Mouse (Mus musculus): ENCODE measurements around the gene Tspan17.

The Tspan17 gene

GRCm38 (mm10) chr13:54805134-54805838, 16.1 kb downstream of the Tspan17 start:
- peak; percentile 43 for DNase-seq (ENCODE audit: low read depth, low spot score)

GRCm38 (mm10) chr13:54806434-54806976, 17.3 kb downstream of the Tspan17 start:
- DNase-seq (ENCODE audit: low read depth, low spot score), result no peak

GRCm38 (mm10) chr13:54808067-54808466, 18.9 kb downstream of the Tspan17 start:
- no peak for DNase-seq (ENCODE audit: low read depth, low spot score)

- no peak for DNase-seq (ENCODE audit: low read depth, low spot score)
Observed at GRCm38 (mm10) chr13:54811476-54811875, 22.3 kb downstream of the Tspan17 start.

- no peak for DNase-seq (ENCODE audit: low read depth, low spot score)
Observed at GRCm38 (mm10) chr13:54813381-54813780, 24.2 kb downstream of the Tspan17 start.

- DNase-seq (ENCODE audit: low read depth, low spot score), result no peak
Observed at GRCm38 (mm10) chr13:54818399-54819254, 29.4 kb downstream of the Tspan17 start.

GRCm38 (mm10) chr13:54821106-54821505, 31.9 kb downstream of the Tspan17 start:
- DNase-seq (ENCODE audit: low read depth, low spot score), result no peak

GRCm38 (mm10) chr13:54821931-54822330, 32.8 kb downstream of the Tspan17 start:
- no peak for DNase-seq (ENCODE audit: low read depth, low spot score)

- DNase-seq (ENCODE audit: low read depth, low spot score), result peak; percentile 43
Observed at GRCm38 (mm10) chr13:54824111-54824931, 35.1 kb downstream of the Tspan17 start.

GRCm38 (mm10) chr13:54827992-54828391, 38.8 kb downstream of the Tspan17 start:
- DNase-seq (ENCODE audit: low read depth, low spot score), result no peak

- no peak for DNase-seq (ENCODE audit: low read depth, low spot score)
Observed at GRCm38 (mm10) chr13:54828508-54828907, 39.3 kb downstream of the Tspan17 start.

GRCm38 (mm10) chr13:54829450-54829849, 40.3 kb downstream of the Tspan17 start:
- no peak for DNase-seq (ENCODE audit: low read depth, low spot score)

GRCm38 (mm10) chr13:54836351-54837030, 47.3 kb downstream of the Tspan17 start:
- no peak for DNase-seq (ENCODE audit: low read depth, low spot score)

GRCm38 (mm10) chr13:54837061-54837460, 47.9 kb downstream of the Tspan17 start:
- no peak for DNase-seq (ENCODE audit: low read depth, low spot score)

GRCm38 (mm10) chr13:54837471-54837889, 48.3 kb downstream of the Tspan17 start:
- DNase-seq (ENCODE audit: low read depth, low spot score), result no peak

GRCm38 (mm10) chr13:54838540-54838939, 49.4 kb downstream of the Tspan17 start:
- DNase-seq (ENCODE audit: low read depth, low spot score), result no peak

- no peak for DNase-seq (ENCODE audit: low read depth, low spot score)
Observed at GRCm38 (mm10) chr13:54839211-54839610, 50.0 kb downstream of the Tspan17 start.

- no peak for DNase-seq (ENCODE audit: low read depth, low spot score)
Observed at GRCm38 (mm10) chr13:54844579-54844978, 55.4 kb downstream of the Tspan17 start.

Measured in retina, postnatal 7 days (tissue).